Mouse (Mus musculus): Measurements from ENCODE around the gene Zfp775. TPM values are rescaled to one million over a fixed set of nuclear protein-coding genes. Genes with fewer than 3 reads are reported as not detected.

The Zfp775 gene
- 2.2 TPM in 2 replicates for polyA plus RNA-seq (2015; fragmentation: Nextera tagmentation; extraction: Ambion mirVana)

- no peaks in the 10 kb centered on the region for H3K9me3 ChIP-seq (ENCODE audit: control insufficient read depth)
- TF ChIP-seq CTCF (IDR thresholded peaks at IDR 0.05; ENCODE audit: low read depth): no peak
- H3K4me2 ChIP-seq (replicated peaks; ENCODE audit: low read depth): peak within 1 kb of the TSS; percentile 92
- 4% methylated on average over 42 of the region's 42 CpGs for WGBS
- peak within 1 kb of the TSS; percentile 70 for H3K4me3 ChIP-seq (ENCODE audit: low read depth, low read length)
- peak within 1 kb of the TSS; percentile 59 for H3K9ac ChIP-seq (ENCODE audit: low read depth, low read length)
- H3K27me3 ChIP-seq (replicated peaks; ENCODE audit: control insufficient read depth, insufficient read depth, low read length): no peaks in the 10 kb centered on the region
- peak; percentile 98 for ATAC-seq
- peaks cover 29% of the 10 kb centered on the region for H3K36me3 ChIP-seq (ENCODE audit: control insufficient read depth, insufficient read depth)
- peak within 1 kb of the TSS; percentile 41; the same call in 1 of the 2 replicates for H3K27ac ChIP-seq (ENCODE audit: low read depth, low read length)
- 0 out of 2 replicates have a peak, but pooled peaks cover 3% of the 10 kb centered on the region for H3K4me1 ChIP-seq (replicated peaks; ENCODE audit: control insufficient read depth, insufficient read depth, low read length)
These were observed at the start of gene Zfp775 for GRCm38 (mm10) chr6:48601271-48602079. Gene Zfp775, plus strand, starts transcription at chr6:48602063.

DNA sequence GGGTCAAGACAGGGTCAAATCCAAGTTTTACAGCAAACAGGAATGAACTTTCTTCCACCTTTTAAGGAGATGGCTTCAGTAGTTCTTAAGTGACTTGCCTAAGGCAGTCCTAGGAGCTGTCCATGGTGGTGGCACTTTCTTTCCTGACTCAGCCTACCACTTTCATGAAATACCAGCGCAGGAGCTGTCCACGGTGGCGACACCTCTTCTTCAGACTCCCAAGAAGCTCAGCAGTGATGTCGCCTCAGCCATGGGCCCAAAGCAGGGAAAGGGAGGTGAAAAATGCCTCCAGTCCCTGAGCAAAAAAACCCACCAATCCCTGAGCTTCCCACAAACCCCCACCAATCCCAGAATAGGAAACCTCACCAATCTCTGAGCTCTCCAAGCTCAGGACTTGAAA lies 48.9 kb upstream of the Zfp775 start:
- no peak for ATAC-seq
- Histone ChIP-seq H3K9me3 (ENCODE audit: control insufficient read depth) (no peaks in the 10 kb centered on the region), H3K27me3 (replicated peaks; ENCODE audit: control insufficient read depth, insufficient read depth, low read length) (no peaks in the 10 kb centered on the region), H3K4me2 (replicated peaks; ENCODE audit: low read depth) (no peak overlapping the region), H3K4me3 (ENCODE audit: low read depth, low read length) (no peak overlapping the region), H3K36me3 (ENCODE audit: control insufficient read depth, insufficient read depth) (no peaks in the 10 kb centered on the region), H3K27ac (ENCODE audit: low read depth, low read length) (no peak overlapping the region), H3K4me1 (replicated peaks; ENCODE audit: control insufficient read depth, insufficient read depth, low read length) (no peaks in the 10 kb centered on the region), H3K9ac (ENCODE audit: low read depth, low read length) (no peak overlapping the region)
- no peak for TF ChIP-seq CTCF (IDR thresholded peaks at IDR 0.05; ENCODE audit: low read depth)
- WGBS: 49% methylated on average over 4 of the region's 4 CpGs

GRCm38 (mm10) chr6:48553819-48554218 lies 48.0 kb upstream of the Zfp775 start:
- 0 out of 2 replicates have a peak, but pooled peaks cover under 1% of the 10 kb centered on the region for H3K4me1 ChIP-seq (replicated peaks; ENCODE audit: control insufficient read depth, insufficient read depth, low read length)
- H3K9ac ChIP-seq (ENCODE audit: low read depth, low read length): 0 out of 2 replicates have a peak overlapping the region, but pooled peaks have one; percentile 48
- H3K36me3 ChIP-seq (ENCODE audit: control insufficient read depth, insufficient read depth): no peaks in the 10 kb centered on the region
- no peaks in the 10 kb centered on the region for H3K27me3 ChIP-seq (replicated peaks; ENCODE audit: control insufficient read depth, insufficient read depth, low read length)
- H3K4me3 ChIP-seq (ENCODE audit: low read depth, low read length): peak overlapping the region; percentile 51; the same call in 1 of the 2 replicates
- 71% methylated on average over 4 of the region's 4 CpGs for WGBS
- H3K9me3 ChIP-seq (ENCODE audit: control insufficient read depth): no peaks in the 10 kb centered on the region
- TF ChIP-seq CTCF (IDR thresholded peaks at IDR 0.05; ENCODE audit: low read depth): no peak
- peak overlapping the region; percentile 68; the same call in 1 of the 2 replicates for H3K4me2 ChIP-seq (replicated peaks; ENCODE audit: low read depth)
- no peak for ATAC-seq
- 0 out of 2 replicates have a peak overlapping the region, but pooled peaks have one; percentile 76 for H3K27ac ChIP-seq (ENCODE audit: low read depth, low read length)

GRCm38 (mm10) chr6:48554280-48555103 lies 47.4 kb upstream of the Zfp775 start, which contains the start of gene Lrrc61:
Gene Lrrc61, plus strand, starts transcription at chr6:48554796.
- ATAC-seq: peak; percentile 89
- 0 out of 2 replicates have a peak, but pooled peaks cover 5% of the 10 kb centered on the region for H3K4me1 ChIP-seq (replicated peaks; ENCODE audit: control insufficient read depth, insufficient read depth, low read length)
- H3K9ac ChIP-seq (ENCODE audit: low read depth, low read length): peak within 1 kb of the TSS; percentile 48; the same call in 1 of the 2 replicates
- H3K27me3 ChIP-seq (replicated peaks; ENCODE audit: control insufficient read depth, insufficient read depth, low read length): no peaks in the 10 kb centered on the region
- H3K27ac ChIP-seq (ENCODE audit: low read depth, low read length): peak within 1 kb of the TSS; percentile 76
- H3K9me3 ChIP-seq (ENCODE audit: control insufficient read depth): no peaks in the 10 kb centered on the region
- WGBS: 1% methylated on average over 39 of the region's 39 CpGs
- H3K36me3 ChIP-seq (ENCODE audit: control insufficient read depth, insufficient read depth): no peaks in the 10 kb centered on the region
- peak within 1 kb of the TSS; percentile 51 for H3K4me3 ChIP-seq (ENCODE audit: low read depth, low read length)
- H3K4me2 ChIP-seq (replicated peaks; ENCODE audit: low read depth): peak within 1 kb of the TSS; percentile 68
- TF ChIP-seq CTCF (IDR thresholded peaks at IDR 0.05; ENCODE audit: low read depth): no peak

DNA sequence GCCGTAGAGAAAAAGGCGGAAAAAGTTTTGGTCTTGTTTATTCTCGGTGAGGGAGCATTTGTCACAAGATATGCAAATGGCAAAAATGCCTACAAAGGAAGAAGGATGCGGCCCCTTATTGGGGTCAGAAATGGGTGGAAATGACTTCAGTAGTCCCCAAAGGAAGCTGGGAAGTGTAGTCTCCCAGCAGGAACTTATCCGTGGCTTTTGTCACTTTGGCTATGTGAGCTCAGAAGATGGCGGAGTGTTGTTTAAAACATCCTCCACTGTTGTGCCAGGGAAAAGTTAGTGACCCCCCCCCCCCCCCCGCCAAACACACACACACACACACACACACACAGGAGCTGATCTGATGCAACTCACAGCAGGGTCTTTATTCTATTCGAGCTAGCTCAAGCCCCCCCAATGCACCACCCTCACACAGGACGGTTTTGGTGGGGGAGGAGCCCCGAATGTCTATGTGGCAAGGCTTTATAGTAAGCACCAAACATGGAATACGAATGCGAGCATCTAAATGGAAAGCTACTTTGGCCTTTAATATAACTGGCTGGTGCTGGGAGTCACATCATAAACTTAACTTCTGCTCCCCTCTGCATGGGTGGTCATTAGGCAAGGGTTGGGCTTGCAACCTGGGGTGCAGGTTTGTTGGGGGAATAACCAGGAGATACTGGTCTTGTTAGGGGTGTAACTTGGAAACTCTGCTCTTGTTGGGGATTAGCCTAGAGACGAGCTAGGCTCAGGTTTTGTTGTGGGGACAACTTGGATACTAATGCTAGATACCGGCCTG lies 46.6 kb upstream of the Zfp775 start:
- H3K27me3 ChIP-seq (replicated peaks; ENCODE audit: control insufficient read depth, insufficient read depth, low read length): no peaks in the 10 kb centered on the region
- H3K27ac ChIP-seq (ENCODE audit: low read depth, low read length): peak overlapping the region; percentile 76
- H3K9me3 ChIP-seq (ENCODE audit: control insufficient read depth): no peaks in the 10 kb centered on the region
- H3K4me1 ChIP-seq (replicated peaks; ENCODE audit: control insufficient read depth, insufficient read depth, low read length): 0 out of 2 replicates have a peak, but pooled peaks cover 5% of the 10 kb centered on the region
- TF ChIP-seq CTCF (IDR thresholded peaks at IDR 0.05; ENCODE audit: low read depth): no peak
- H3K36me3 ChIP-seq (ENCODE audit: control insufficient read depth, insufficient read depth): no peaks in the 10 kb centered on the region
- peak overlapping the region; percentile 48; the same call in 1 of the 2 replicates for H3K9ac ChIP-seq (ENCODE audit: low read depth, low read length)
- WGBS: 32% methylated on average over 14 of the region's 14 CpGs
- peak; percentile 74 for ATAC-seq
- peak overlapping the region; percentile 51 for H3K4me3 ChIP-seq (ENCODE audit: low read depth, low read length)
- peak overlapping the region; percentile 68 for H3K4me2 ChIP-seq (replicated peaks; ENCODE audit: low read depth)
